Mouse (Mus musculus) bone marrow macrophage, adult 2 months (primary cell): ENCODE data around the gene Tcp11l2. TPM values are rescaled to one million over a fixed set of nuclear protein-coding genes. Genes with fewer than 3 reads are reported as not detected.

Experiments
- H3K27ac ChIP-seq: 2 replicates; pipeline ENCODE4 v1.5.1; 2012; ENCODE audit warnings: low read depth, low read length; ENCODE audit not compliant: insufficient read depth
- H3K4me1 ChIP-seq: 2 replicates; pipeline ENCODE4 v1.6.1; 2012; ENCODE audit warnings: low read length; ENCODE audit not compliant: control insufficient read depth, insufficient read depth
- H3K4me3 ChIP-seq: 2 replicates; pipeline ENCODE4 v1.5.1; 2012; ENCODE audit warnings: mild to moderate bottlenecking, low read length, moderate library complexity; ENCODE audit not compliant: insufficient read depth
- CTCF ChIP-seq: IDR thresholded peaks from 2 replicates; pipeline ENCODE4 v1.5.1; 2012; ENCODE audit warnings: low read depth, mild to moderate bottlenecking, low read length, moderate library complexity
- POLR2A ChIP-seq: IDR thresholded peaks from 2 replicates; pipeline ENCODE4 v1.6.1; 2012; ENCODE audit warnings: mild to moderate bottlenecking, low read depth, low read length, borderline replicate concordance
- polyA plus RNA-seq: library from polyadenylated mRNA; stranded (reverse); fragments of >200 nt; gene quantifications from 2 replicates; pipeline ENCODE4 v1.2.4, GENCODE M21; 2012; ENCODE audit not compliant: missing spikeins, insufficient read depth, insufficient read length

Tcp11l2 gene
- polyA plus RNA-seq, 1 experiment: 57.5 TPM

GRCm38 (mm10) chr10:84597127-84597785 lies 20.8 kb downstream of the Tcp11l2 start:
- TF ChIP-seq POLR2A (no peak), CTCF (no peak)
- H3K4me3 ChIP-seq: no peak overlapping the region
- H3K4me1 ChIP-seq: peaks cover 12% of the 10 kb centered on the region
- H3K27ac ChIP-seq: peak overlapping the region; percentile 19; the same call in 1 of the 2 replicates

GRCm38 (mm10) chr10:84598172-84598571 lies 21.7 kb downstream of the Tcp11l2 start:
- no peak overlapping the region for H3K27ac ChIP-seq
- H3K4me1 ChIP-seq: peaks cover 12% of the 10 kb centered on the region
- H3K4me3 ChIP-seq: no peak overlapping the region
- no peak for TF ChIP-seq CTCF
- TF ChIP-seq POLR2A: no peak

- Histone ChIP-seq H3K27ac (no peak overlapping the region), H3K4me1 (peaks cover 12% of the 10 kb centered on the region)
- TF ChIP-seq POLR2A (no peak), CTCF (no peak)
These were observed 23.7 kb downstream of the Tcp11l2 start for GRCm38 (mm10) chr10:84600136-84600535.

GRCm38 (mm10) chr10:84604335-84604734 lies 27.9 kb downstream of the Tcp11l2 start:
- H3K27ac ChIP-seq: no peak overlapping the region
- no peak overlapping the region for H3K4me3 ChIP-seq
- no peak for TF ChIP-seq POLR2A
- no peak for TF ChIP-seq CTCF
- no peaks in the 10 kb centered on the region for H3K4me1 ChIP-seq

More at GRCm38 (mm10) chr10:84600136-84600535, 23.7 kb downstream of the Tcp11l2 start:
- no peak overlapping the region for H3K4me3 ChIP-seq

- no peak for TF ChIP-seq POLR2A
- TF ChIP-seq CTCF: no peak
- no peak overlapping the region for H3K4me3 ChIP-seq
- no peak overlapping the region for H3K27ac ChIP-seq
- peaks cover under 1% of the 10 kb centered on the region for H3K4me1 ChIP-seq
These were observed 31.9 kb downstream of the Tcp11l2 start for GRCm38 (mm10) chr10:84608361-84608760.

- Histone ChIP-seq H3K4me1 (peaks cover 10% of the 10 kb centered on the region), H3K4me3 (no peak overlapping the region), H3K27ac (no peak overlapping the region)
- TF ChIP-seq CTCF (no peak), POLR2A (no peak)
These were observed 33.9 kb downstream of the Tcp11l2 start for GRCm38 (mm10) chr10:84610324-84610723.

GRCm38 (mm10) chr10:84610783-84611182 lies 34.4 kb downstream of the Tcp11l2 start:
- no peak overlapping the region for H3K4me3 ChIP-seq
- no peak overlapping the region for H3K27ac ChIP-seq
- H3K4me1 ChIP-seq: peaks cover 14% of the 10 kb centered on the region
- TF ChIP-seq POLR2A: no peak
- no peak for TF ChIP-seq CTCF

- Histone ChIP-seq H3K27ac (no peak overlapping the region), H3K4me1 (peaks cover 23% of the 10 kb centered on the region), H3K4me3 (no peak overlapping the region)
- TF ChIP-seq CTCF: no peak
These were observed 35.2 kb downstream of the Tcp11l2 start for GRCm38 (mm10) chr10:84611664-84612063.

GRCm38 (mm10) chr10:84612281-84612680 lies 35.9 kb downstream of the Tcp11l2 start:
- H3K4me3 ChIP-seq: no peak overlapping the region
- H3K27ac ChIP-seq: no peak overlapping the region
- TF ChIP-seq CTCF: no peak
- TF ChIP-seq POLR2A: no peak
- H3K4me1 ChIP-seq: peaks cover 23% of the 10 kb centered on the region

- Histone ChIP-seq H3K4me3 (no peak overlapping the region), H3K4me1 (peaks cover 23% of the 10 kb centered on the region), H3K27ac (no peak overlapping the region)
- TF ChIP-seq CTCF: no peak
- no peak for TF ChIP-seq POLR2A
These were observed 36.9 kb downstream of the Tcp11l2 start for GRCm38 (mm10) chr10:84613366-84613765.
